Mouse (Mus musculus): ENCODE measurements around the gene Ociad2.

Ociad2 gene

DNA sequence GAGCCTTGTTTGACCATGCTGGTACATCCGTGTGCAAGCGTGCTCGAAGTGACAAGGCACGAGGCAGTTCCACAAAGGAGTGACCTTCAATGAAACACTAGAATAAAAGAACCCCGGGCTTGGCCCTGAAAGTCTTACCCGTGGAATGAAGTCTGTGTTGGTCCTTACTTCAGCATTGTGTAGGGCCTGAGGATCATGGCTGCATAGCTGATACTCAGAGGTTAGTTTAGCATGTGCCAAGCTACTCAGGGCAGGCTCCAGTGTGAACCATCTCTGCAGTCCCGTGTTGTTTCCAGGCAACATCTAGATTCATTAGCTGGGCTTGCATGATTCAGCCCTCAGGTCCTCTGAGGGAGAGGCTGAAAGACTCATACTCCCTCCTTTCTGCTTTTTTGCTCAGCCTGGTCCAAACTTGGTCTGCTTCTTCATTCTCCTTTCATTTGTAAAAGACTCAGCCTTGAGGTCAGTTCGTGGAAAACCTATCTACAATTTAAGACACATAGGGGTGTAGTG is at the start of gene Ociad2:
Ociad2 (minus strand) TSS at position 306 of the 513 bp plus-strand sequence.
- no peak for DNase-seq

GRCm38 (mm10) chr5:73383647-73383970 is 42.8 kb upstream of the Ociad2 start:
- no peak for DNase-seq

DNA sequence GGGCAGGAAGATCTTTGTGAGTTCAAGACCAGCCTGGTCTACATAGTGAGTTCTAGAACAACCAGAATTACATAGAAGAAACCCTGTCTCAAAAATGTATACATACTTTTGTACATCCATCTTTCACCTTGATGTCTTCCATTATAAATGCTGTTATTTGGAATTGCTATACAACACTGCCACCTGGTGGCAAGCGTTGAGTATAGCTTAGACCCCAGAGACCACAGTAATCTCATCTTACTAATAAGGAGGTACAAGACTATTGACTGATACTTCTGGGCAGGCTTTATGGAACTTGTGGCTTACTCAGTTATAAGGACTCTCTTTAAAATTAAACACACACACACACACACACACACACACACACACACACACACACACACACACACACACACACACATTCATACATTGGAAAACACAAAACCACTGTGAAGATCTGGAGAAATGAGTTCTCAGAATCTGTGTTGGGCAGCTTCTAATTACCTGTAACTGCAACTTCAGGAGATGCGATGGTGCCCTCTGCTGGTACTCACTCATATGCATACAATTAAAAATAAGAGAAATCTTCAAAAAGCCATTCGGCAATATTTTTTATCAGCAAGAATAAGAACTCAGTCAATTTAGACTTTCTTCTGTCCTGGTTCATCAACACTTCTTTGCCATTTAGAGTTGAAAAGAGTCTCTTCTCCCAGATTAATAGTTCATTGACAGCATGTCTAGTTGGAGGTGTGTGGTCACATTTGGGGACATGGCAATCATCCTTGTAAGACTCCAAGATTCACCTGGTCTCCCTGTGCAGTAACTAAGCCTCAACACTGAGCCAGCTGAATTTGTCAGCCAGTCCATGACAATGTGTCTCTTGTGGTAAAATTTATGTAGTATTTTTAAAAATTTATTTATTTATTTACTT is 42.2 kb upstream of the Ociad2 start:
- peak; percentile 64 to 79 for DNase-seq

GRCm38 (mm10) chr5:73381976-73382540 is 41.2 kb upstream of the Ociad2 start:
- DNase-seq = no peak

GRCm38 (mm10) chr5:73381510-73381909 is 40.7 kb upstream of the Ociad2 start:
- no peak for DNase-seq

DNA sequence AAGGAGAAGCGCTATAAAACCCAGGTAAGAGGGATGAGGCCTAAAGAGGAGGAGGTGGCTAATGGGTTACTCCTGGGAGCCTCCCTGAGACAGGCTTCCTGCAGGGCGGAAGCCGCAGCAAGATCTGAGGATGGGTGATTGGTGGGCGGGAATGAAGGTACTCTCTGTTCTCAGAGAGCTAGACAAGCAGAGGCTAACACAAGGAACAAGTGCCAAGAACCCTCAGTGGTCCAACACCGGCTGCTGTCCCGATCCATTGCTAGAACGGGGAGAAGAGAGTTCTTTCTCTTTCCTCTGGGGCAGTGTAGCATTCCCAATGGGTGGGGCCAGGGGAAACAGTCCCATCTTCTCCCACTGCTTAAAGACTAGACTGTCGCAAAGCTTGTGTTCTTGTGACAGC is 40.0 kb upstream of the Ociad2 start:
- DNase-seq = no peak

DNA sequence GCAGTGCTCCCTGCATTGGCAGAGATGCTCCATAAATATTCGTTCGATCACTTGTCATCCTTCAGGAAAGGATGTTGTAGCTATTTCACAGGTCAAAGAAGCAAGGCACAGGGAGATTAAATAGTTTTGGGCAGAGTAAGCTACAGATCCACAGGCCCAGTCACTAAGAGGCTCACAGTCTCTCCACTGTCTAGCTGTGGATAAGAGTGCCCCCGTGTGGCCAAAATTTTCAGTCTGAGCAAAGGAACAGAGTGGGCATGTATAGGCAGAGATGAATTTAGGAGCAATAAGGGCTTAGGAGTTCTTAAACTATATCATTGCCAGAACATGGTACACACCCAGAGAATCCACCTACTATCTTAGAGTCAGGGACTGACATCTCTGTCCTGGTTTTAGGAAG is 39.1 kb upstream of the Ociad2 start:
- peak; percentile 77 to 88 for DNase-seq

- DNase-seq = no peak
Observed at GRCm38 (mm10) chr5:73376491-73376890, 35.7 kb upstream of the Ociad2 start.

- no peak for DNase-seq
Observed at GRCm38 (mm10) chr5:73376041-73376440, 35.2 kb upstream of the Ociad2 start.

DNA sequence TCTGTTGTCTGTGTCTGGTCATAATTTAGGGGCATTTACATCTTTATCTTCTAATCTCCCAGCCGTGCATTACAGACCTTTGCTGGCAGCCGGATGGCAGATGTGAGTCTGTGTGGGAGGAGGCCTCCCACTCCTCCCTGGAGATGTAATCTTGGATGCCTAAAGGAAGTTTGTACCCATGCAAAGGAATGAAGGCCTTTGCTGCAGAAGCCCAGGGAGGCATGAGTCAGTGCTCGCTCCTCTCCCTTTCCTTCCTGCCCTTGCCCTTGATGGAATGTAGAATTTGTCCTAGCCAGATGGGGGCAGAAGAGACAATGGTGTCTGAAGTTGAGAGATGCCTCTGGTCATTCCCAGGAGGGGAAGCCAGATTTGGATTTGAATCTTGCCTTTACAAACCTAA is 32.4 kb upstream of the Ociad2 start:
- DNase-seq = no peak

DNA sequence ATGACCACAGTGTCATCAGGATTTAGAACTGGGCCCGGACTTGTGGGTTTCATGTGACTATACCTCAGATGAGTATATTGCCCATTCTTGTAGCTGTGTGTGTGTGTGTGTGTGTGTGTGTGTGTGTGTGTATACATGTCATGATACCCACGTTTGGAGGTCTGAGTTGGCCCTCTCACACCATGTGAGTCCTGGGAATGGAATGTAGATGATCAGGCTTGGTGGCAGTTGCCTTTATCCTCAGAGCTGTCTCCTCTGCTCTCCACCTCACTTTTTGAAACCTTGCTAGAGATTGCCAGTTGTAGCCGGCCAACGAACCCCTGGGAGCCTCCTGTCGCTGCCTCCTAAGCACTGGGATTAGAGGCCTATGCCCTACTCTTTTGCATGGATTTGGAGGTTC is 31.8 kb upstream of the Ociad2 start:
- no peak for DNase-seq

- no peak for DNase-seq
Observed at GRCm38 (mm10) chr5:73369731-73370130, 28.9 kb upstream of the Ociad2 start.

- no peak for DNase-seq
Observed at GRCm38 (mm10) chr5:73368845-73369447, 28.1 kb upstream of the Ociad2 start.

- DNase-seq = no peak
Observed at GRCm38 (mm10) chr5:73367906-73368305, 27.1 kb upstream of the Ociad2 start.

- no peak for DNase-seq
Observed at GRCm38 (mm10) chr5:73364107-73364864, 23.5 kb upstream of the Ociad2 start.

DNA sequence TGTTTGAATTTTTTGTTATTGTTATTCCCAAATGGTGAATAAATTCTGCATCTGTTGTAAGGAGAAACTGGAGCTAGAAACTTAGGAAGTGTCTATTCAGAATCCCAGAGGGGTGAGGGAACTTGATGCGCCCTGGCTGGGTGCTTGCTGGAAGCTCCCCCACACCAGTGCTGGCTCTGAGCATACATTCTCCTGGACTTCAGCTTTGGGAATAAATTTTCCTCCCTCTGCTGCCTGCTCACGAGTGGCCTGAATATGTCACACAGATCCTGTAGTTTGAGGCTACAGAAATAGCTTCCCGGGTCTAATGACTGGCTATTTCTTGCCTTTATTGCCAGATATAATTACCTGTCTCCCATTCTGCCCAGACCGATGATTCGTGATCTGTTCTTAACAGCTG is 22.0 kb upstream of the Ociad2 start:
- no peak for DNase-seq

DNA sequence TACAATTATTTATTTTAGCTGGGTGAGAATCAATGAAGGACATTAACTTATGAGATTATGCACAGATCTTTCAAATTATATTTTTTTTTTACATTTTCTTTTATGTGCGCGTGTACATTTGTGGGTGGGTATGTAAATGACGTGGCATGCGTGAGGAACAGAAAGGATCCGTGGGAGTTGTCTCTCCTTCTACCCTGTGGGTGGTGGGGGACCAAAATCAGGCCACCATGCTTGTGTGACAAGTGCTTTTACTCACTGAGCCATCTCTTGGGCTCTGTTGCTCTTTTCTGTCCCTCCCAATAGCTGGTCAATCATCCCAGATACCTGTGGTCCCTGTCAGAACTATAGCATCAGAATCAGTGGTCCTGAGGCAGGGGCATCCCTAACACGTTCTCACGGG is 21.5 kb upstream of the Ociad2 start:
- no peak for DNase-seq

- no peak for DNase-seq
Observed at GRCm38 (mm10) chr5:73360240-73360639, 19.4 kb upstream of the Ociad2 start.

DNA sequence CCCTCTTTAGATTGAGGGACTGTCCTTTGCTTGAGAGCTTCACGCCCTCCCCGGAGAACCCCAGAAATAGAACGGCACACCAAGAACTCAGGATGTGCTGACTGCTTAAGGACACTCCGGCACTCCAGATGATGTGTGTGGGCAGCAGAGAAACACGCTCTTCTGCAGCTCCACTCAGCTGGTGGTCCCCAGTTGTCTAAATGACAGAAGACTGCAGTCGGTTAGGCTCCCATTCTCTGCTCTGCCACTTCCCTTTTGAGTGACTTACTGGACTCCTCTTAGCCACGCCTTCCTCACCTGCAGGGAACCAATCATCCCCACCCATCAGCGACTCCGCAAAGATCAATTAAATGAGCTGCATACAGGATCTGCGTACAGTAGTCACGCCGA is 18.9 kb upstream of the Ociad2 start:
- no peak for DNase-seq

- no peak for DNase-seq
Observed at GRCm38 (mm10) chr5:73359134-73359751, 18.4 kb upstream of the Ociad2 start.

- DNase-seq = no peak
Observed at GRCm38 (mm10) chr5:73355393-73355792, 14.6 kb upstream of the Ociad2 start.

DNA sequence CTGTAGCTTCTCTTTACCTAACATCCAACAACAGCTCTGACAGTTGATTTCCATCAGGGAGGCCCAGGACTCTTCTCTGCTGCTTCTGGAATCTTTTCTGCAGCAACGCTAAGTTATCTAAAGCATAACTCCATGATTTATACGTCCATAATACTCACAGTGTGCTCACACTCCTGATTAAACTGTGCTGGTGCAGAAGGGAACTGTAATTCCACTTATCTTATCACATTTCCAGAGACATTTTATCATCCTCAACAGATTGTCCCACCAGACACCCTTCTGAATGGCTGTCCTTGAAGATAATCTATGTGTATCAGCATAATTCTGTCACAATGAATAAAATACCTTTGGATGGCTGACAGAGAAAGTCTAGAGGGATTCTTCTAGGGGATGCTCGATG is 13.2 kb upstream of the Ociad2 start:
- DNase-seq = no peak

DNA sequence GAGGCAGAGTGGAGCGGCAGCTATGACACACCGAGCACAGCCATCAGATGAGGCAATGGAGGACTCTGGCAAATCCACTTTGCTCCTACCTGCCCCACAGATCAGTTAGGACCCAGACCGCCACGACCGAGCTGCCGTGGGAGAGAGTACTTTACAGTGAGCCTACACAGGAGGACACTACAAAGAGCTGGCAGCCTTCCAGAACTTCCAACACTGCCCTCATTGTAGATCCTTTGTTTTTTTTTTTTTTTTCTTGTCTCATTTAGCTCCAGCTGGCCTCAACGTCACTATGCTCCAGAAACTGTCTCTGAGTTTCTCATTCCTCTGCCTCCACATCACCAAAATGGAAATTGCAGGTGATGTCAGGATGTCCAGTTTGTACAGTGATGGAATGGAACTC is 12.7 kb upstream of the Ociad2 start:
- DNase-seq = peak in 1 of 2 experiments; percentile 29
